Mouse (Mus musculus): Measurements from ENCODE around the gene Fgfr2. TPM values are rescaled to one million over a fixed set of nuclear protein-coding genes. Genes with fewer than 3 reads are reported as not detected.

Gene Fgfr2
- polyA plus RNA-seq, 1 experiment: 52.3 TPM

DNA sequence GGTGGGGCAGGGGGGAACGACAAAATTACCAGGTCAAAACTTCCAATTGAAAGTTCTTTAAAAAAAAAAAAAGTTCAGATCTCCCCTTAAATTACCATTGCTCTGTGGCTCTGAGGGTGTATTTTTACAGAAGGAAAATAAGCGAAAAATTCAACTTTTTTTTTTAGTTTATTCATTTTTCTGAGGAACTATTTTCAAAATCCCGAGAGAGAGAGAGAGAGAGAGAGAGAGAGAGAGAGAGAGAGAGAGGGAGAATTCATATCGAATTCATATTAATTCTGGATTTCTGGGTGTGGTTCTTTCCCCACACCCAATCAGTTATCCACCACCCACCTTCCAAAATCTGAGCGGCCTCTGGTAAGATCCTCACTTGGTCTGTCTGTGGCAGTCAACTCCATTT, 1578.3 kb downstream of the Fgfr2 start:
- TF ChIP-seq POLR2A (IDR thresholded peaks at IDR 0.05; ENCODE audit: borderline replicate concordance, extremely low read depth, insufficient read depth, insufficient read length, poor library complexity, severe bottlenecking): no peak
- no peak for TF ChIP-seq CTCF (IDR thresholded peaks at IDR 0.05; ENCODE audit: borderline replicate concordance, extremely low read depth, insufficient read depth, insufficient read length)
- no peak for DNase-seq (ENCODE audit: low read depth)

- DNase-seq (ENCODE audit: low read depth): peak; percentile 33
- TF ChIP-seq CTCF (IDR thresholded peaks at IDR 0.05; ENCODE audit: borderline replicate concordance, extremely low read depth, insufficient read depth, insufficient read length) (no peak), POLR2A (IDR thresholded peaks at IDR 0.05; ENCODE audit: borderline replicate concordance, extremely low read depth, insufficient read depth, insufficient read length, poor library complexity, severe bottlenecking) (no peak)
Observed at GRCm38 (mm10) chr7:131543623-131544481, 1579.3 kb downstream of the Fgfr2 start.

GRCm38 (mm10) chr7:131542872-131543622, 1580.1 kb downstream of the Fgfr2 start:
- TF ChIP-seq CTCF (IDR thresholded peaks at IDR 0.05; ENCODE audit: borderline replicate concordance, extremely low read depth, insufficient read depth, insufficient read length): no peak
- no peak for TF ChIP-seq POLR2A (IDR thresholded peaks at IDR 0.05; ENCODE audit: borderline replicate concordance, extremely low read depth, insufficient read depth, insufficient read length, poor library complexity, severe bottlenecking)
- peak; percentile 32 for DNase-seq (ENCODE audit: low read depth)

DNA sequence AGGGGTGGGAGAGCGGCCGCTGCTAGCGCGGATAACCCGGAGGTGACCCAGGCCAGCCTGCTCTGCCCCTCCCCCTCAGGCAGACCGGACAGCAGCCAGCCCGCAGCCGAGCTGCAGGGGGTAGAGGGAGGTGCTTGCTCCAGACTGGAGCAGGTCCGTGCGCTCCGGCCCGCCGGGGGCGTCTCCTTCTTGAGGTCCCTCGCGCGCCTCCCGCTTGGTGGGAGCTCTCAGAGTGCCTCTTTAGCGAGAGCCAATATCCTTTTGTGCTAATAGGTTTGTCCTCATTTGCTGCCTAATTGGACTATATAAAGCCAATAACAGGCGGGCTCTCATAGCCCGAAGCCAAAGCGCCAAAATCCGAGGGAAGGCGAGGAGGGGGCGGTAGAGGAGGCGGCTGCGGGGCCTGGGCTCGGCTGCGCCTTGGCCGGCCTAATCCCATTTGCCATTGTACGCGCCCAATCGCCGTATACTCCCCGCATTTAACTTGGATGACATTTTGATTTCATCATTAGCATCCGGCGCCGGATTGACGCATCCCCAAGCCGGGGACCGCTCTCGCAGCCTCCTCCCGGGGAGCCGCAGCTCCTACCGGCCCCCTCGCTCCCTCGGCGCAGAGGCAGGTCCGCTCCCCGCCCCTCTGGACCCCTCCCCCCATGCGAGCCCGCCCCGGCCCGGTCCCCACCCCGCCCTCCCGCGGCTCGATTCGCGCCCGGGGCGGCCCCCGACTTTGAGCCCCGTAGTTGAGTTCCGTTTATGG, 1580.9 kb downstream of the Fgfr2 start, which contains the start of gene Hmx3:
Gene Hmx3 (plus strand): TSS at position 753 of the 757 bp plus-strand sequence.
- no peak for TF ChIP-seq POLR2A (IDR thresholded peaks at IDR 0.05; ENCODE audit: borderline replicate concordance, extremely low read depth, insufficient read depth, insufficient read length, poor library complexity, severe bottlenecking)
- no peak for TF ChIP-seq CTCF (IDR thresholded peaks at IDR 0.05; ENCODE audit: borderline replicate concordance, extremely low read depth, insufficient read depth, insufficient read length)
- DNase-seq (ENCODE audit: low read depth): peak; percentile 79

- TF ChIP-seq POLR2A (IDR thresholded peaks at IDR 0.05; ENCODE audit: borderline replicate concordance, extremely low read depth, insufficient read depth, insufficient read length, poor library complexity, severe bottlenecking) (no peak), CTCF (IDR thresholded peaks at IDR 0.05; ENCODE audit: borderline replicate concordance, extremely low read depth, insufficient read depth, insufficient read length) (no peak)
- peak; percentile 22 for DNase-seq (ENCODE audit: low read depth)
Observed at GRCm38 (mm10) chr7:131541184-131542114, 1581.7 kb downstream of the Fgfr2 start.

DNA sequence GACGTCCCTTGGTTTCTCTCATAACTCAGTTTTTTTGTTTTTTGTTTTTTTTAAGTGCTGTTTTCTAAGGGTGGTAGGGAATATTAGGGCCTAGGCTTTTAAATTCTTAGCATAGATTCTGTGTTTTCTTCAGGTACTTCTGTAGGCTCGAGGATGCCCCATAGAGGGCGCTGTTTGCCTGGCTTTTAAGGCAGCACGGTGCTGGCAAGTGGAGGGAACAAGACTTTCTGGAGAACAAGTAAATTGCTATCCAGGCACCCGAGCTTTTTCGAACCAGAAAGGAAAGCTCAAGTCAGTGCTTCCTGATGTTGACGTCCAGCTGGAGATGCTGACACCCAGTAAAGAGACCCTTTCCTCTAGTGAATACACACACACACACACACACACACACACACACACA, 1583.2 kb downstream of the Fgfr2 start:
- TF ChIP-seq CTCF (IDR thresholded peaks at IDR 0.05; ENCODE audit: borderline replicate concordance, extremely low read depth, insufficient read depth, insufficient read length): peak; percentile 92
- TF ChIP-seq POLR2A (IDR thresholded peaks at IDR 0.05; ENCODE audit: borderline replicate concordance, extremely low read depth, insufficient read depth, insufficient read length, poor library complexity, severe bottlenecking): no peak

GRCm38 (mm10) chr7:131503739-131504138, 1619.4 kb downstream of the Fgfr2 start:
- TF ChIP-seq POLR2A (IDR thresholded peaks at IDR 0.05; ENCODE audit: borderline replicate concordance, extremely low read depth, insufficient read depth, insufficient read length, poor library complexity, severe bottlenecking): no peak
- no peak for TF ChIP-seq CTCF (IDR thresholded peaks at IDR 0.05; ENCODE audit: borderline replicate concordance, extremely low read depth, insufficient read depth, insufficient read length)

More for the DNA sequence above, 1583.2 kb downstream of the Fgfr2 start:
- DNase-seq (ENCODE audit: low read depth): peak; percentile 94

GRCm38 (mm10) chr7:131478403-131478802, 1644.7 kb downstream of the Fgfr2 start:
- DNase-seq (ENCODE audit: low read depth): no peak
- TF ChIP-seq POLR2A (IDR thresholded peaks at IDR 0.05; ENCODE audit: borderline replicate concordance, extremely low read depth, insufficient read depth, insufficient read length, poor library complexity, severe bottlenecking): no peak
- no peak for TF ChIP-seq CTCF (IDR thresholded peaks at IDR 0.05; ENCODE audit: borderline replicate concordance, extremely low read depth, insufficient read depth, insufficient read length)

More at GRCm38 (mm10) chr7:131503739-131504138, 1619.4 kb downstream of the Fgfr2 start:
- no peak for DNase-seq (ENCODE audit: low read depth)

GRCm38 (mm10) chr7:131477140-131477539, 1646.0 kb downstream of the Fgfr2 start:
- DNase-seq (ENCODE audit: low read depth): no peak
- TF ChIP-seq POLR2A (IDR thresholded peaks at IDR 0.05; ENCODE audit: borderline replicate concordance, extremely low read depth, insufficient read depth, insufficient read length, poor library complexity, severe bottlenecking): no peak
- TF ChIP-seq CTCF (IDR thresholded peaks at IDR 0.05; ENCODE audit: borderline replicate concordance, extremely low read depth, insufficient read depth, insufficient read length): no peak

DNA sequence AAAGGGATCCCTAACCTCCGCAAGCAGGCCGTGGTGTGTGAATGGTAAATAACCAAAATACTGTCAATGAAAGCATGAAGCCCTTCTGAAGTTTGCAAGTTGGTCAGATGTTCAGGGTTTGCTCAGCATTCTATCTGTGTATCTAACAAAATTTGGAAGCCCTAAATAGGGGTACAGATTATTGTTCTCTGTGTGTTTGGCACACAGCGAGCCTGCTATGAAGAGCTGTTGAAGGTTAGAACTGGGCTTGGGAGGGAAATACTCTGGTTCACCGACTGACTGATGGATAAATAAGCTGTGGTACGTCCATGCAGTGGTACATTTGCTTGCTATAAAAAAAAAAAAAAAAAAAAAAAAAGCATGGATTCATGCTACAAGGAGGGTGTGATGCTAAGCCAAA, 1651.6 kb downstream of the Fgfr2 start:
- TF ChIP-seq CTCF (IDR thresholded peaks at IDR 0.05; ENCODE audit: borderline replicate concordance, extremely low read depth, insufficient read depth, insufficient read length) (no peak), POLR2A (IDR thresholded peaks at IDR 0.05; ENCODE audit: borderline replicate concordance, extremely low read depth, insufficient read depth, insufficient read length, poor library complexity, severe bottlenecking) (no peak)
- no peak for DNase-seq (ENCODE audit: low read depth)

Measured in brain, embryonic 14.5 days (tissue).